Mouse (Mus musculus): ENCODE results near the gene Dguok. TPM values are rescaled to one million over a fixed set of nuclear protein-coding genes. Genes with fewer than 3 reads are reported as not detected.

Gene Dguok
- polyA plus RNA-seq, 1 experiment, result 54.9 TPM

- no peak overlapping the region for H3K4me3 ChIP-seq (replicated peaks; ENCODE audit: extremely low read depth, low read depth, low read length)
- WGBS, result 7% methylated on average over 3 of the region's 3 CpGs
- TF ChIP-seq CTCF (IDR thresholded peaks at IDR 0.05; ENCODE audit: insufficient read depth, low read length) (no peak), POLR2A (IDR thresholded peaks at IDR 0.05; ENCODE audit: borderline replicate concordance, extremely low read depth, low read depth, low read length) (no peak)
- H3K4me1 ChIP-seq (ENCODE audit: control insufficient read depth, insufficient read depth, low read length), result peaks cover 25% of the 10 kb centered on the region
- no peak for DNase-seq
These were observed 57.3 kb downstream of the Dguok start for GRCm38 (mm10) chr6:83449440-83449839.

GRCm38 (mm10) chr6:83448911-83449310, 57.9 kb downstream of the Dguok start:
- 42% methylated on average over 4 of the region's 4 CpGs for WGBS
- no peak for TF ChIP-seq POLR2A (IDR thresholded peaks at IDR 0.05; ENCODE audit: borderline replicate concordance, extremely low read depth, low read depth, low read length)
- no peak for TF ChIP-seq CTCF (IDR thresholded peaks at IDR 0.05; ENCODE audit: insufficient read depth, low read length)
- H3K4me3 ChIP-seq (replicated peaks; ENCODE audit: extremely low read depth, low read depth, low read length), result no peak overlapping the region
- DNase-seq, result no peak
- H3K4me1 ChIP-seq (ENCODE audit: control insufficient read depth, insufficient read depth, low read length), result peaks cover 29% of the 10 kb centered on the region

GRCm38 (mm10) chr6:83447031-83447430, 59.7 kb downstream of the Dguok start:
- WGBS, result 69% methylated on average over 7 of the region's 7 CpGs
- TF ChIP-seq POLR2A (IDR thresholded peaks at IDR 0.05; ENCODE audit: borderline replicate concordance, extremely low read depth, low read depth, low read length), result no peak
- TF ChIP-seq CTCF (IDR thresholded peaks at IDR 0.05; ENCODE audit: insufficient read depth, low read length), result no peak
- peaks cover 39% of the 10 kb centered on the region for H3K4me1 ChIP-seq (ENCODE audit: control insufficient read depth, insufficient read depth, low read length)
- H3K4me3 ChIP-seq (replicated peaks; ENCODE audit: extremely low read depth, low read depth, low read length), result no peak overlapping the region
- no peak for DNase-seq

GRCm38 (mm10) chr6:83445796-83446195, 61.0 kb downstream of the Dguok start:
- TF ChIP-seq CTCF (IDR thresholded peaks at IDR 0.05; ENCODE audit: insufficient read depth, low read length) (no peak), POLR2A (IDR thresholded peaks at IDR 0.05; ENCODE audit: borderline replicate concordance, extremely low read depth, low read depth, low read length) (no peak)
- Histone ChIP-seq H3K4me1 (ENCODE audit: control insufficient read depth, insufficient read depth, low read length) (peaks cover 42% of the 10 kb centered on the region), H3K4me3 (replicated peaks; ENCODE audit: extremely low read depth, low read depth, low read length) (no peak overlapping the region)
- WGBS, result 62% methylated on average over 2 of the region's 2 CpGs
- DNase-seq, result no peak

GRCm38 (mm10) chr6:83443441-83444340, 63.1 kb downstream of the Dguok start:
- peak; percentile 79 for DNase-seq
- Histone ChIP-seq H3K4me1 (ENCODE audit: control insufficient read depth, insufficient read depth, low read length) (peaks cover 47% of the 10 kb centered on the region), H3K4me3 (replicated peaks; ENCODE audit: extremely low read depth, low read depth, low read length) (no peak overlapping the region)
- no peak for TF ChIP-seq CTCF (IDR thresholded peaks at IDR 0.05; ENCODE audit: insufficient read depth, low read length)
- TF ChIP-seq POLR2A (IDR thresholded peaks at IDR 0.05; ENCODE audit: borderline replicate concordance, extremely low read depth, low read depth, low read length), result no peak
- 19% methylated on average over 13 of the region's 13 CpGs for WGBS

GRCm38 (mm10) chr6:83442639-83443038, 64.1 kb downstream of the Dguok start:
- no peak for DNase-seq
- no peak for TF ChIP-seq POLR2A (IDR thresholded peaks at IDR 0.05; ENCODE audit: borderline replicate concordance, extremely low read depth, low read depth, low read length)
- no peak for TF ChIP-seq CTCF (IDR thresholded peaks at IDR 0.05; ENCODE audit: insufficient read depth, low read length)
- no peak overlapping the region for H3K4me3 ChIP-seq (replicated peaks; ENCODE audit: extremely low read depth, low read depth, low read length)
- peaks cover 48% of the 10 kb centered on the region for H3K4me1 ChIP-seq (ENCODE audit: control insufficient read depth, insufficient read depth, low read length)
- 60% methylated on average over 3 of the region's 3 CpGs for WGBS

GRCm38 (mm10) chr6:83441259-83442061, 65.3 kb downstream of the Dguok start:
- peak overlapping the region; percentile 78 for H3K4me3 ChIP-seq (replicated peaks; ENCODE audit: extremely low read depth, low read depth, low read length)
- DNase-seq, result peak; percentile 85
- TF ChIP-seq CTCF (IDR thresholded peaks at IDR 0.05; ENCODE audit: insufficient read depth, low read length) (no peak), POLR2A (IDR thresholded peaks at IDR 0.05; ENCODE audit: borderline replicate concordance, extremely low read depth, low read depth, low read length) (peak; percentile 45; the same call in 1 of the 2 replicates)
- peaks cover 48% of the 10 kb centered on the region for H3K4me1 ChIP-seq (ENCODE audit: control insufficient read depth, insufficient read depth, low read length)
- 2% methylated on average over 48 of the region's 48 CpGs for WGBS

GRCm38 (mm10) chr6:83440510-83441258, 66.1 kb downstream of the Dguok start:
- peak; percentile 59 for DNase-seq
- peak overlapping the region; percentile 78 for H3K4me3 ChIP-seq (replicated peaks; ENCODE audit: extremely low read depth, low read depth, low read length)
- 12% methylated on average over 26 of the region's 26 CpGs for WGBS
- peaks cover 48% of the 10 kb centered on the region for H3K4me1 ChIP-seq (ENCODE audit: control insufficient read depth, insufficient read depth, low read length)
- no peak for TF ChIP-seq CTCF (IDR thresholded peaks at IDR 0.05; ENCODE audit: insufficient read depth, low read length)
- TF ChIP-seq POLR2A (IDR thresholded peaks at IDR 0.05; ENCODE audit: borderline replicate concordance, extremely low read depth, low read depth, low read length), result peak; percentile 7; the same call in 1 of the 2 replicates

GRCm38 (mm10) chr6:83440197-83440509, 66.6 kb downstream of the Dguok start:
- TF ChIP-seq POLR2A (IDR thresholded peaks at IDR 0.05; ENCODE audit: borderline replicate concordance, extremely low read depth, low read depth, low read length) (no peak), CTCF (IDR thresholded peaks at IDR 0.05; ENCODE audit: insufficient read depth, low read length) (no peak)
- peaks cover 48% of the 10 kb centered on the region for H3K4me1 ChIP-seq (ENCODE audit: control insufficient read depth, insufficient read depth, low read length)
- DNase-seq, result no peak
- peak overlapping the region; percentile 78 for H3K4me3 ChIP-seq (replicated peaks; ENCODE audit: extremely low read depth, low read depth, low read length)
- 33% methylated on average over 3 of the region's 3 CpGs for WGBS

Data from lung, adult 2 months (tissue).